Mouse (Mus musculus) liver, embryonic 11.5 days (tissue): ENCODE measurements around the gene Mmp14. TPM values are rescaled to one million over a fixed set of nuclear protein-coding genes. Genes with fewer than 3 reads are reported as not detected.
A peak's percentile ranks its signal among the peaks of the same experiment; 100 is the strongest.

ENCODE experiments used
- ATAC-seq: fragments of 200-750 bp; cut with Nextera tagmentation; replicated peaks from 2 replicates; pipeline ENCODE4 v1.8.0; 2017; ENCODE audit warnings: moderate number of reproducible peaks, mild to moderate bottlenecking, moderate TSS enrichment, moderate library complexity; ENCODE audit not compliant: low FRiP score
- DNase-seq: peaks from one replicate; pipeline ENCODE4 v3.0.0-alpha.2; 2017; ENCODE audit warnings: low spot score
- H3K27ac ChIP-seq: fragments of 300-500 bp; sonication (generic); 2 replicates; pipeline ENCODE4 v1.5.1; 2014; ENCODE audit warnings: mild to moderate bottlenecking, low read depth, low read length, control low read depth
- H3K27me3 ChIP-seq: fragments of 300-500 bp; sonication (generic); replicated peaks from 2 replicates; pipeline ENCODE4 v1.6.1; 2014; ENCODE audit warnings: low read length, mixed read lengths; ENCODE audit not compliant: control insufficient read depth, insufficient read depth
- H3K36me3 ChIP-seq: fragments of 300-500 bp; sonication (generic); 2 replicates; pipeline ENCODE4 v1.6.1; 2014; ENCODE audit warnings: mild to moderate bottlenecking, low read length, moderate library complexity, mixed read lengths; ENCODE audit not compliant: control insufficient read depth, insufficient read depth
- H3K4me1 ChIP-seq: fragments of 300-500 bp; sonication (generic); replicated peaks from 2 replicates; pipeline ENCODE4 v1.6.1; 2014; ENCODE audit warnings: low read length, mixed read lengths; ENCODE audit not compliant: control insufficient read depth, insufficient read depth
- H3K4me2 ChIP-seq: fragments of 300-500 bp; sonication (generic); 2 replicates; pipeline ENCODE4 v1.6.1; 2014; ENCODE audit warnings: mild to moderate bottlenecking, control low read depth, moderate library complexity
- H3K4me3 ChIP-seq: fragments of 300-500 bp; sonication (generic); 2 replicates; pipeline ENCODE4 v1.5.1; 2014; ENCODE audit warnings: low read depth, low read length, control low read depth
- H3K9ac ChIP-seq: fragments of 300-500 bp; sonication (generic); 2 replicates; pipeline ENCODE4 v1.6.1; 2014; ENCODE audit warnings: low read depth, low read length, control low read depth
- H3K9me3 ChIP-seq: fragments of 300-500 bp; sonication (generic); 2 replicates; pipeline ENCODE4 v1.6.1; 2016; ENCODE audit warnings: low read length, inconsistent platforms, mixed read lengths; ENCODE audit not compliant: control insufficient read depth
- WGBS: fragments of 180-500 bp; shearing (Covaris S2); extraction: QIAGEN DNeasy Blood & Tissue Kit; methylation state at CpG from one replicate; pipeline ENCODE4 v1.1.7; 2014; 5-methylcytosine and 5-hydroxymethylcytosine counted together
- polyA plus RNA-seq: library from polyadenylated mRNA; unstranded; fragments of >200 nt; fragmentation: Nextera tagmentation; extraction: Ambion mirVana; gene quantifications from 2 replicates; pipeline ENCODE4 v1.2.1, GENCODE M21; 2014

Gene Mmp14
- polyA plus RNA-seq, 1 experiment from 2014 or later: 57.6 TPM

GRCm38 (mm10) chr14:54445476-54445875 is 14.1 kb downstream of the Mmp14 start:
- Histone ChIP-seq H3K4me3 (no peak overlapping the region), H3K4me1 (peaks cover 20% of the 10 kb centered on the region), H3K4me2 (peak overlapping the region; percentile 5; the same call in 1 of the 2 replicates), H3K27me3 (peaks cover 4% of the 10 kb centered on the region; the same call in 1 of the 2 replicates), H3K27ac (no peak overlapping the region), H3K36me3 (0 out of 2 replicates have a peak, but pooled peaks cover 3% of the 10 kb centered on the region), H3K9me3 (no peaks in the 10 kb centered on the region), H3K9ac (peak overlapping the region; percentile 35)
- 45% methylated on average over 3 of the region's 3 CpGs for WGBS
- ATAC-seq (peak; percentile 27), DNase-seq (no peak)

- no peak overlapping the region for H3K4me3 ChIP-seq
- no peak overlapping the region for H3K27ac ChIP-seq
- H3K4me1 ChIP-seq: peaks cover 6% of the 10 kb centered on the region
- H3K9me3 ChIP-seq: no peaks in the 10 kb centered on the region
- ATAC-seq (no peak), DNase-seq (no peak)
- no peak overlapping the region for H3K9ac ChIP-seq
- no peak overlapping the region for H3K4me2 ChIP-seq
- no peaks in the 10 kb centered on the region for H3K27me3 ChIP-seq
- 77% methylated on average over 9 of the region's 9 CpGs for WGBS
- no peaks in the 10 kb centered on the region for H3K36me3 ChIP-seq
Measured at GRCm38 (mm10) chr14:54453566-54453965, 22.2 kb downstream of the Mmp14 start.

DNA sequence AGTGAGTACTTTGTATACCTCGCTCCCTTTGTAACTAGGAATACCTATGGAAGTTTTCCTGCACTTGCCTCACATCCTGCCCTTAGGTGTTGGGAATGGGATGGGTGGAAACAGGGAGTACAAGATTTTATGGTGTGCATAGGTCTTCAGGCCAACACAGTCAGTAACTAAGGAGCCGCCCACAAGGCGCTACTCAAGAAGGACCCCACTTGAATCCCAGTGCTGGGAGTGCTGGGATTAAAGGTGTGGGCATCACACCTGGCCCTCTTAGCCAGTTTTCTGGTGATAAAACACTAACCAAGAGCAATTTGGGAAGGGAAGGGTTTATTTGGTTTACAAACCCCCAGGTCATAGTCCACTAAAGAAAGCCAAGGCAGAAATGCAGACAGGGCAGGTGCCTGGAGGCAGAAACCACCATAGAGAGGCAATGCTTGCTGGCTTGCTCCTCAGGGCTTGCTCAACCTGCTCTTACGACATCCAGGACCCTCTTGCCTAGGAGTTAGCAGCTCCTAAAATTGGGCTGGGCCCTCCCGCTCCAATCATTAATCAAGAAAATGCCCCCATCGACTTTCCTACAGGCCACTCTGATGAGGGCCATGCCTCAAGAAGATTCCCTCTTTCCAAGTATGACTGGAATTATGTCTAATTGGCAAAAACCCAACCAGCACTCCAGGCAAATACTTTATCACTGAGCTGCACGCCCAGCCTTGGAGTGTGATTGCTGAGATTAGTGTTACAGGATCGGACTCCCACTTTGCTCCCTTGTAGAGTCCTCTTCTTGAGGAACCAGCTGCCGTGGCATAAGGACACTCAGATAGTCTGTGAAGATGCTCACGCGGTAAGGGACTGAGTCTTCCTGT is 23.5 kb downstream of the Mmp14 start:
- Histone ChIP-seq H3K27me3 (no peaks in the 10 kb centered on the region), H3K36me3 (no peaks in the 10 kb centered on the region), H3K9ac (no peak overlapping the region), H3K9me3 (no peaks in the 10 kb centered on the region), H3K4me1 (peaks cover 3% of the 10 kb centered on the region), H3K4me2 (no peak overlapping the region), H3K27ac (no peak overlapping the region), H3K4me3 (no peak overlapping the region)
- DNase-seq (no peak), ATAC-seq (no peak)
- WGBS: 64% methylated on average over 11 of the region's 11 CpGs

DNA sequence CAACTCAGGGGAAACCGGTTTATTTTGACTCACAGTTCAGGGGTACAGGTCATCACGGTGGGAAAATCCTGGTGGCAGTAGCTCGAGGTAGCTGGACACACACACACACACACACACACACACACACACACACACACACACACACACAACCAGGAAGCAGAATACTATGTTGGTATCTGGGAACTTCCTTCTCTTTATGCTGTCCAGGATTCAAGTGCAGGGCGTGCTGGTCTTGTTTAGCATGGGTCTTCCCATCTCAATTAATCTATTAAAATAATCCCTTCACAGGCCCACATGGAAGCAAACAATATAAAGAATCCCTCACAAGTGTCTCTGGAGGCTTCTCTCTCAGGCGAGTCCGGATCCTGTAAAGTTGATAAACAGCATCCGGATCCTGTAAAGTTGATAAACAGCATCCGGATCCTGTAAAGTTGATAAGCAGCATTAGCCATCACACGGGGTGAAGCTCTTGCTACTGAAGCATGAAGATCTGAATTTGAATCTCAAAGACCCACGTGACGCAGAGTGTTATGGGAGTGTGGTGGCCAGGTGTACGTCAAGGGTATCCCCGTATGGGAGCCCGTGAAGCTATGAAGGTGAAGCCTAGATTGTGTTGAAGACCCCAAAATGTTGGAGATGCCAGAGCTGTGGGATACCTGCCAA is 26.6 kb downstream of the Mmp14 start:
- no peak overlapping the region for H3K9ac ChIP-seq
- no peaks in the 10 kb centered on the region for H3K36me3 ChIP-seq
- ATAC-seq (no peak), DNase-seq (no peak)
- no peak overlapping the region for H3K4me2 ChIP-seq
- H3K4me3 ChIP-seq: no peak overlapping the region
- 76% methylated on average over 14 of the region's 14 CpGs for WGBS
- no peaks in the 10 kb centered on the region for H3K9me3 ChIP-seq
- no peak overlapping the region for H3K27ac ChIP-seq
- H3K4me1 ChIP-seq: peaks cover 4% of the 10 kb centered on the region
- no peaks in the 10 kb centered on the region for H3K27me3 ChIP-seq

DNA sequence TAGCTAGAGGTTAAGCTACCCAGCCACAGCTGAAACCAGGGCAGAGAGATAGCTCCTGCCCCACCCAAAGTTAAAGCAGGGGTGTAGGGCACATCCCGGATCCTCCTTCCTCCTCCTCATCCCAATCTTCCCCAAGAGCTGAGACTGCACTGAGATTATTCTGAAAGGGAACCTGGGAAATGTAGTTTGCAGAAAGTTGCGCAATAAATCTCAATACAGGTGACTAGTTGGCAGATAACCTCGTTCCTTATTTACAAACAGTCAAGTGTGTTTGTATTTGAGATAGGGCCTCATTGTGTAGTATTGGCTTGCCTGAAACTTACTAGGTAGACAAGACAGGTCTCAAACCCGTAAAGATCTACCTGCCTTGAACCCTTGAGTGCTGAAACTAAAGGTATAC is 30.7 kb downstream of the Mmp14 start:
- H3K4me1 ChIP-seq: peaks cover 21% of the 10 kb centered on the region
- no peak overlapping the region for H3K4me3 ChIP-seq
- 67% methylated on average over 4 of the region's 4 CpGs for WGBS
- no peak overlapping the region for H3K4me2 ChIP-seq
- no peaks in the 10 kb centered on the region for H3K27me3 ChIP-seq
- no peaks in the 10 kb centered on the region for H3K9me3 ChIP-seq
- DNase-seq (no peak), ATAC-seq (no peak)
- H3K9ac ChIP-seq: no peak overlapping the region
- H3K27ac ChIP-seq: no peak overlapping the region
- H3K36me3 ChIP-seq: no peaks in the 10 kb centered on the region

- 9% methylated on average over 12 of the region's 12 CpGs for WGBS
- ATAC-seq (peak; percentile 54), DNase-seq (no peak)
- Histone ChIP-seq H3K27ac (peak overlapping the region; percentile 84), H3K4me3 (peak overlapping the region; percentile 81), H3K36me3 (peaks cover 10% of the 10 kb centered on the region), H3K9ac (peak overlapping the region; percentile 87), H3K4me1 (peaks cover 21% of the 10 kb centered on the region), H3K9me3 (no peaks in the 10 kb centered on the region), H3K27me3 (no peaks in the 10 kb centered on the region), H3K4me2 (peak overlapping the region; percentile 85)
Measured at GRCm38 (mm10) chr14:54463108-54463958, 31.9 kb downstream of the Mmp14 start.

DNA sequence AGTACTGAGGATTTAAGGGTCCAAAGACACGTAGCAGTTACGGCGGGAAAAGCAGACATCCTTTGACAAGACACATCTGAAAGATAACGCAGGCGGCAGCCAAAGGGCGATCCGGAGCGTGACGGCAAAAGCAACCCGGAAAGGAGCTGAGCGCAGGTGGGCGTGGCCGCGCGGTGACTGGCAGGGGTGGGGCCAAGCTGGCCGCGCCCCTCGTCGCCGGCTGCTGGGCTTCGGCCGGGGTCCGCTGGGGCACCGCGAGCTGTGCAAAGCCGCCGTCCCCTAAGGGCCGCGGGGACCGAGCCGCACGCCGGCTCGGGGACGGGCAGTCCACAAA is 32.5 kb downstream of the Mmp14 start, which contains the start of gene Lrp10:
TSS of gene Lrp10 (plus strand) at position 179 of the 334 bp plus-strand sequence.
- DNase-seq: peak; percentile 90
- peak; percentile 89 for ATAC-seq
- H3K36me3 ChIP-seq: peaks cover 16% of the 10 kb centered on the region
- no peaks in the 10 kb centered on the region for H3K9me3 ChIP-seq
- peak within 1 kb of the TSS; percentile 81 for H3K4me3 ChIP-seq
- peak within 1 kb of the TSS; percentile 84 for H3K27ac ChIP-seq
- H3K9ac ChIP-seq: peak within 1 kb of the TSS; percentile 87
- under 1% methylated on average over 35 of the region's 35 CpGs for WGBS
- peak within 1 kb of the TSS; percentile 85 for H3K4me2 ChIP-seq
- H3K27me3 ChIP-seq: no peaks in the 10 kb centered on the region
- peaks cover 21% of the 10 kb centered on the region for H3K4me1 ChIP-seq

DNA sequence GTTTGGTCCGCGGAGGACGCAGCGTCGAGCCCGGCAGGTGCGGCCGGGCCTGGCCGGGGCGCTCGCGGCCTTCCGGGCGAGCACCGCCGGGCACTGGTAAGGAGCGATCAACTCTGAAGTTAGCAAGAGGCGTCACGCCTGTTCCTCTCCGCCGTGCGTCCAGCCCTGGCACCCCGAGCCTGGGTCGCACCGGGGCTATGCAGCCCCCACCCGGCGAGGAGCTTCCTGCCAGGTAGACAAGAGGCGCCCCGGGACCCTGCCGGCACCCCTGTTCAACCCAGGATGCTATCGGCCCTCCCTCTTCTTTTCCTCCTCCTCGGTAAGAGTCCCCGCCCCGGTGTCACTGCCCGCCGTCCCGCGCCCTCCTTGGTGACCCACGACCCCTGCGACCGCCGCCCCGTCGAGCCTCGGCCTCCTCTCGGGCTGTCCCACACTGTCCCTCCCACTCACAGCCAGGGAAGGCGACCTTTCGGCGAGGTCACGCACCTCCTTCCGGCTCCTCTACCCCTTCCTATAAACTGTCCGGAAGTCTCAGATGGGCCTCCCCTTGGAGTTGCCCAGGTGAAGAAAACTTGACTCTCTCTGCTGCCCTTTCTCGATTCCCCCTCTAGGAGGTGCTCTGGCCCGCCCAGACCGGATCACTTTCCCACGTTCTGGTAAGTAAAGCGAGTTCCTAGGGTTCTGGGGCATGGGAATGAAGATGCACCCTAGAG is 33.0 kb downstream of the Mmp14 start:
- peak overlapping the region; percentile 85 for H3K4me2 ChIP-seq
- peak overlapping the region; percentile 87 for H3K9ac ChIP-seq
- peak; percentile 78 for ATAC-seq
- H3K36me3 ChIP-seq: peaks cover 19% of the 10 kb centered on the region
- peak overlapping the region; percentile 84 for H3K27ac ChIP-seq
- no peaks in the 10 kb centered on the region for H3K9me3 ChIP-seq
- DNase-seq: peak; percentile 79
- peaks cover 21% of the 10 kb centered on the region for H3K4me1 ChIP-seq
- no peaks in the 10 kb centered on the region for H3K27me3 ChIP-seq
- peak overlapping the region; percentile 81 for H3K4me3 ChIP-seq
- under 1% methylated on average over 57 of the region's 57 CpGs for WGBS
